Mouse (Mus musculus): ENCODE results near the gene Dbi.

GRCm38 (mm10) chr1:120072900-120073299, 48.0 kb downstream of the Dbi start:
- TF ChIP-seq CTCF (IDR thresholded peaks at IDR 0.05; ENCODE audit: borderline replicate concordance, insufficient read depth, low read depth, low read length) (no peak), POLR2A (IDR thresholded peaks at IDR 0.05; ENCODE audit: borderline replicate concordance, insufficient read depth, low read length) (no peak)
